16 mouse cellular contexts compared by ENCODE assay signal in the genomic region with DNA sequence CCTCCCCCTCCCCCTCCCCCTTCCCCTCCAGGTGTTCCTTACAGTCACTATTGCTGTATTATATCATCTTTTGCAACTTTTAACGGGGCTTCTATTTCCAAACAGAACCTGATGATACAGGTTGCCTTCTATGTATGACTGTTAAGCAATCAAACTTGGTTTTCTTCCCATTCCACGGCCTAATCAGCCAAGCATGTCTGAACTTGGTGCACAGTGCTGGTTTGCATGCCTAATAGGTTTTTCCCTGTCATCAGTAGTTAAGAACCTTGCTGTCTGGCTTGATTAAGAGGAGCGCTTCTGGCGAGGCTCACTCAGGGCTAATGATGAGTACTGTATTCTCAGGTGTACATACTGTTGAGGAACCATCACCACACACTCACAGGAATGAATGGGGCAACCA. TPM values are rescaled to one million over a fixed set of nuclear protein-coding genes. Genes with fewer than 3 reads are reported as not detected.
DNase-seq lines count a peak whose midpoint lies in the region; ATAC-seq and TF ChIP-seq lines count a peak whose summit lies in the region.
"Had no signal": no experiment of that assay in that cellular context is flagged by ENCODE, and none has a peak within 500 bp of the region (broad histone marks: within the 10 kb centered on the region; RNA-seq: fewer than 3 reads in every experiment).

No protein-coding gene starts in this region.

- no peaks in the 10 kb centered on the region for H3K9me3 ChIP-seq in kidney, embryonic 16.5 days (ENCODE audit: low read length)
- no peaks in the 10 kb centered on the region for H3K9me3 ChIP-seq in neural tube, embryonic 15.5 days (replicated peaks)
- no peaks in the 10 kb centered on the region for H3K9me3 ChIP-seq in hindbrain, embryonic 10.5 days
- H3K9me3 ChIP-seq: liver, embryonic 13.5 days; midbrain, embryonic 13.5 days had no signal

- H3K9ac ChIP-seq in kidney, embryonic 16.5 days (replicated peaks; ENCODE audit: low read length), result no peak overlapping the region
- H3K9ac ChIP-seq in neural tube, embryonic 15.5 days (replicated peaks), result no peak overlapping the region
- H3K9ac ChIP-seq: liver, embryonic 13.5 days; midbrain, embryonic 13.5 days had no signal

- peak; percentile 59 for DNase-seq in kidney, adult 18-20 months
- DNase-seq in testis, postnatal 14 days (ENCODE audit: low spot score), result no peak
- peak; percentile 98 for DNase-seq in gonadal fat pad, adult 2 months (ENCODE audit: low read depth)
- no peak for DNase-seq in hindbrain, embryonic 10.5 days (ENCODE audit: low spot score)
- DNase-seq: adrenal gland, postnatal 36 days; B cell, adult 2 months; cerebellum, adult 9-10 months; embryo, embryonic 11 days; heart, adult 18-20 months; heart, postnatal 4 days; liver, embryonic 13.5 days had no signal

- H3K27ac ChIP-seq in kidney, embryonic 16.5 days (ENCODE audit: low read length), result no peak overlapping the region
- H3K27ac ChIP-seq in testis, adult 2 months (ENCODE audit: control insufficient read depth, insufficient read depth, low read depth, low read length), result no peak overlapping the region
- no peak overlapping the region for H3K27ac ChIP-seq in neural tube, embryonic 15.5 days (replicated peaks)
- no peak overlapping the region for H3K27ac ChIP-seq in hindbrain, embryonic 10.5 days
- H3K27ac ChIP-seq: liver, embryonic 13.5 days; midbrain, embryonic 13.5 days had no signal

- no peak for TF ChIP-seq CTCF in testis, adult 2 months (IDR thresholded peaks at IDR 0.05; ENCODE audit: control insufficient read depth, insufficient read depth, insufficient replicate concordance, low read depth, low read length)

- ATAC-seq in kidney, embryonic 16.5 days (ENCODE audit: low FRiP score, low TSS enrichment), result no peak
- ATAC-seq in neural tube, embryonic 15.5 days (ENCODE audit: low FRiP score), result no peak
- ATAC-seq: lung, postnatal 0 days; midbrain, embryonic 13.5 days had no signal

- 64% methylated on average over 4 of the region's 4 CpGs for WGBS in kidney, embryonic 16.5 days
- WGBS in neural tube, embryonic 15.5 days, result 80% methylated on average over 4 of the region's 4 CpGs
- 94% methylated on average over 4 of the region's 4 CpGs for WGBS in hindbrain, embryonic 10.5 days

- H3K4me2 ChIP-seq in kidney, embryonic 16.5 days (replicated peaks; ENCODE audit: low read depth, low read length), result no peak overlapping the region
- no peak overlapping the region for H3K4me2 ChIP-seq in neural tube, embryonic 15.5 days
- H3K4me2 ChIP-seq: liver, embryonic 13.5 days; midbrain, embryonic 13.5 days had no signal

- no peaks in the 10 kb centered on the region for H3K27me3 ChIP-seq in kidney, embryonic 16.5 days (ENCODE audit: insufficient read depth, low read length)
- H3K27me3 ChIP-seq in testis, adult 2 months (ENCODE audit: control insufficient read depth, insufficient read depth, low read length), result no peaks in the 10 kb centered on the region
- H3K27me3 ChIP-seq in neural tube, embryonic 15.5 days (replicated peaks), result no peaks in the 10 kb centered on the region
- H3K27me3 ChIP-seq in hindbrain, embryonic 10.5 days (ENCODE audit: insufficient read depth, poor library complexity, severe bottlenecking), result peaks cover 13% of the 10 kb centered on the region
- H3K27me3 ChIP-seq: liver, embryonic 13.5 days had no signal

- no peak for TF ChIP-seq POLR2A in testis, adult 2 months (IDR thresholded peaks at IDR 0.05; ENCODE audit: control insufficient read depth, low read depth, low read length)

- no peaks in the 10 kb centered on the region for H3K36me3 ChIP-seq in kidney, embryonic 16.5 days (ENCODE audit: insufficient read depth, low read length)
- no peaks in the 10 kb centered on the region for H3K36me3 ChIP-seq in testis, adult 2 months (ENCODE audit: control insufficient read depth, insufficient read depth, low read length)
- no peaks in the 10 kb centered on the region for H3K36me3 ChIP-seq in neural tube, embryonic 15.5 days
- H3K36me3 ChIP-seq in hindbrain, embryonic 10.5 days, result no peaks in the 10 kb centered on the region
- H3K36me3 ChIP-seq: liver, embryonic 13.5 days; midbrain, embryonic 13.5 days had no signal

- peaks cover 33% of the 10 kb centered on the region for H3K4me1 ChIP-seq in kidney, embryonic 16.5 days (ENCODE audit: insufficient read depth, low read length)
- peaks cover 5% of the 10 kb centered on the region for H3K4me1 ChIP-seq in testis, adult 2 months (ENCODE audit: control insufficient read depth, insufficient read depth, low read length)
- H3K4me1 ChIP-seq in neural tube, embryonic 15.5 days, result peaks cover 25% of the 10 kb centered on the region
- peaks cover 23% of the 10 kb centered on the region for H3K4me1 ChIP-seq in hindbrain, embryonic 10.5 days (replicated peaks)

- no peak overlapping the region for H3K4me3 ChIP-seq in kidney, embryonic 16.5 days (ENCODE audit: low read length)
- peak overlapping the region; percentile 13; the same call in 1 of the 2 replicates for H3K4me3 ChIP-seq in testis, adult 2 months (ENCODE audit: control insufficient read depth, low read depth, low read length)
- no peak overlapping the region for H3K4me3 ChIP-seq in neural tube, embryonic 15.5 days (replicated peaks)
- no peak overlapping the region for H3K4me3 ChIP-seq in hindbrain, embryonic 10.5 days
- H3K4me3 ChIP-seq: liver, embryonic 13.5 days; midbrain, embryonic 13.5 days had no signal

RNA-seq across cellular contexts. Expression of a gene that starts 25.5 kb away (rescaled TPM):
- polyA plus RNA-seq in kidney, embryonic 16.5 days (2015; fragmentation: Nextera tagmentation; extraction: Ambion mirVana), result 32.3 and 33.9 TPM in 2 replicates
- polyA plus RNA-seq in testis, adult 2 months (2012; rRNA removed), result 82.2 and 92.8 TPM in 2 replicates
- polyA plus RNA-seq in gonadal fat pad, adult 2 months (2012; rRNA removed), result 23.3 and 36.3 TPM in 2 replicates
- 13.9 and 17.9 TPM in 2 replicates for polyA plus RNA-seq in neural tube, embryonic 15.5 days (2015; fragmentation: Nextera tagmentation; extraction: Ambion mirVana)
- polyA plus RNA-seq in hindbrain, embryonic 10.5 days (2016; fragmentation: Nextera tagmentation; extraction: Ambion mirVana), result 8.9 and 10.0 TPM in 2 replicates

Comparison
In these comparisons a context has a peak if more than half of its experiments do, and no peak if none do; other contexts are left out.
1. DNase-seq: peak in kidney, adult 18-20 months (single experiment) and gonadal fat pad, adult 2 months (single experiment); none in testis, postnatal 14 days (single experiment) and hindbrain, embryonic 10.5 days (single experiment).